In the genomic region with DNA sequence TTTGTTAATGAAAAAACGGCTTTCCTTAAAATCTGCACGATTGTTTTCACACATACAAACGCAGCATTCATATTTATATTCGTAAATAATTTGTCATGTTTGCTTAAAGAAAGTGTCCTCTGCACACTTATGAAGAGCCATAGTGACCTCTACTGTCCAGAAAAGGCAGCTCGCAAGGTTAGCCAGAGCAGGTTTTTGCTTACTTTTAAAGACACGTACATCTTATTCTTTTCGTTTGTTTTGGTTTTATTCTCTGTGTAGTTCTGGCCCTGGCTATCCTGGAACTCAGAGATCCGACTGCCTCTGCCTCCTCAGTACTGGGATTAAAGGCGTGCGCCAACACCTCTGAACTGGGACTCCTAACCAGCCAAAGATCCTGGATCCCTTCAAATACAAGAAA, we compare ENCODE assay signal across 7 mouse cellular contexts. TPM values are rescaled to one million over a fixed set of nuclear protein-coding genes. Genes with fewer than 3 reads are reported as not detected.
DNase-seq lines count a peak whose midpoint lies in the region; ATAC-seq lines count a peak whose summit lies in the region.

No protein-coding gene starts in this region.

- H3K4me3 ChIP-seq in liver, embryonic 13.5 days (replicated peaks), result no peak overlapping the region

- 26% methylated on average over 10 of the region's 10 CpGs for WGBS in liver, embryonic 13.5 days (ENCODE audit: insufficient replicate concordance)

- no peak for ATAC-seq in liver, embryonic 13.5 days (ENCODE audit: low read depth)

- H3K27ac ChIP-seq in liver, embryonic 13.5 days, result no peak overlapping the region

- H3K9me3 ChIP-seq in liver, embryonic 13.5 days (replicated peaks), result no peaks in the 10 kb centered on the region

- no peaks in the 10 kb centered on the region for H3K27me3 ChIP-seq in liver, embryonic 13.5 days

- peak; percentile 12 to 19 for DNase-seq in left cerebral cortex, adult 18-20 months (ENCODE audit: low spot score in 2 of 2)
- DNase-seq in left cerebral cortex, adult 8-10 months (ENCODE audit: low spot score in 2 of 2), result no peak
- peak; percentile 19 for DNase-seq in Muller cell, postnatal 12 days (ENCODE audit: inconsistent ontology term)
- DNase-seq in cerebellum, postnatal 10 days, result peak; percentile 53 to 59
- DNase-seq in induced T-regulatory cell, adult 2 months (ENCODE audit: low read depth), result peak; percentile 74
- DNase-seq in liver, embryonic 13.5 days, result no peak
- DNase-seq in thymus, postnatal 14 days, result peak; percentile 10

- no peak overlapping the region for H3K9ac ChIP-seq in liver, embryonic 13.5 days

- peaks cover 19% of the 10 kb centered on the region for H3K36me3 ChIP-seq in liver, embryonic 13.5 days

- H3K4me1 ChIP-seq in liver, embryonic 13.5 days (replicated peaks), result peaks cover 25% of the 10 kb centered on the region

- peak overlapping the region; percentile 19; the same call in 1 of the 2 replicates for H3K4me2 ChIP-seq in liver, embryonic 13.5 days

RNA-seq across cellular contexts. Expression of gene Plrg1, which starts 1.6 kb away (rescaled TPM):
- 10 to 100 TPM; 43.5 to 45.6 TPM for total RNA-seq in left cerebral cortex, adult 18-20 months (2021)
- 10 to 100 TPM; 43.0 to 46.5 (median 44.3) TPM for total RNA-seq in left cerebral cortex, adult 8-10 months (2022)
- polyA plus RNA-seq in liver, embryonic 13.5 days (2015; fragmentation: Nextera tagmentation; extraction: Ambion mirVana), result 60.3 and 63.2 TPM in 2 replicates

RNA-seq across cellular contexts. Expression of gene Fgb, which starts 4.1 kb away (rescaled TPM):
- total RNA-seq in left cerebral cortex, adult 18-20 months (2021), result not detected
- not detected for total RNA-seq in left cerebral cortex, adult 8-10 months (2022)
- 191 and 210 TPM in 2 replicates for polyA plus RNA-seq in liver, embryonic 13.5 days (2015; fragmentation: Nextera tagmentation; extraction: Ambion mirVana)

RNA-seq across cellular contexts. Expression of gene Fga, which starts 27.9 kb away (rescaled TPM):
- not detected for total RNA-seq in left cerebral cortex, adult 18-20 months (2021)
- not detected for total RNA-seq in left cerebral cortex, adult 8-10 months (2022)
- 276 and 332 TPM in 2 replicates for polyA plus RNA-seq in liver, embryonic 13.5 days (2015; fragmentation: Nextera tagmentation; extraction: Ambion mirVana)

RNA-seq across cellular contexts. Expression of gene Fgg, which starts 46.2 kb away (rescaled TPM):
- not detected for total RNA-seq in left cerebral cortex, adult 18-20 months (2021)
- total RNA-seq in left cerebral cortex, adult 8-10 months (2022), result not detected
- 255 and 310 TPM in 2 replicates for polyA plus RNA-seq in liver, embryonic 13.5 days (2015; fragmentation: Nextera tagmentation; extraction: Ambion mirVana)

Comparison
In these comparisons a context has a peak if more than half of its experiments do, and no peak if none do; other contexts are left out.
1. DNase-seq: peak in left cerebral cortex, adult 18-20 months (2 of 2), Muller cell, postnatal 12 days (single experiment), cerebellum, postnatal 10 days (2 of 2), induced T-regulatory cell, adult 2 months (single experiment) and thymus, postnatal 14 days (single experiment); none in left cerebral cortex, adult 8-10 months (0 of 2) and liver, embryonic 13.5 days (single experiment).